8 mouse cellular contexts compared by ENCODE assay signal in the genomic region with DNA sequence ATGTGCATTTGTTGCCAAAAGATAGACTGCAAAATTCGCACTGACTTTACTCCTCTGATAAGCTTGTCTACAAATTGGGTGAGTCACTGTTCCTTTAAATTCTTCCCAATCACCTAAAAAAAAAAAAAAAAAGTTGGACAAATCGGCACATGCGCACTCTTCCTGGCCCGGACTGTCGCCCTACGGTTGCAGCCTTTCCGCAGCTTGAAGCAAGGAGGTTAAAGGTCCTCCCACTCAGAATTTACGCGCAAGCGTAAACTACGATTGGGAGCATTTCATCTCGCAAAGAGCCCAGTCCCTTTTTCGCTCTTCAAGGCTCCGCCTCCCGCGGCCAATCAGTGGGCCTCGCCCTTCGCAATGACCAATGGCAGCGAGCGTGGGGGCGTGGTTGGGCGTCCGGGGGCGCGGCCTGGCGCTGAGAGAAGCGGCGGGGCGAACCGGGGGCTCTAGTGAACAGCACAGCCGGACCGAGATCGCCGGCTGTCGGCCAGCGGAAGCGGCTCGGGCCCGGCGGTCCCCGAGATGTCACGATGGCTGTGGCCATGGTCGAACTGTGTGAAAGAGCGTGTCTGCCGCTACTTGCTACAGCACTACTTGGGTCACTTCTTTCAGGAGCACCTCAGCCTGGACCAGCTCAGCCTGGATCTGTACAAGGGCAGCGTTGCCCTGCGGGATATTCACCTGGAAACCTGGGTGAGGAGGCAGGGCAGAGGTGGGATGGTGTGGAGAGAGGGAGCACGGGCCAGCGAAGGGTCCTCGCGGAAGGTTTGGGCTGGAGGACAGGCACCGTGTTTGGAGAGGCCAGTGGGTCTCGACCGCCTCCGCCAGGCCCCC. TPM values are rescaled to one million over a fixed set of nuclear protein-coding genes. Genes with fewer than 3 reads are reported as not detected.
DNase-seq lines count a peak whose midpoint lies in the region; ATAC-seq lines count a peak whose summit lies in the region.

Gene Atg2a (plus strand): TSS at position 395 of the 834 bp plus-strand sequence.

- peak; percentile 94 for ATAC-seq in forebrain, embryonic 14.5 days
- peak; percentile 95 for ATAC-seq in neural tube, embryonic 15.5 days (ENCODE audit: low FRiP score)

- peaks cover 7% of the 10 kb centered on the region for H3K4me1 ChIP-seq in forebrain, embryonic 14.5 days (ENCODE audit: control insufficient read depth, insufficient read depth, low read length)
- H3K4me1 ChIP-seq in neural tube, embryonic 15.5 days, result peaks cover 24% of the 10 kb centered on the region

- no peaks in the 10 kb centered on the region for H3K9me3 ChIP-seq in forebrain, embryonic 14.5 days (replicated peaks; ENCODE audit: control insufficient read depth, low read length)
- no peaks in the 10 kb centered on the region for H3K9me3 ChIP-seq in neural tube, embryonic 15.5 days (replicated peaks)

- peak within 1 kb of the TSS; percentile 87 for H3K4me3 ChIP-seq in forebrain, embryonic 14.5 days (ENCODE audit: low read depth, low read length)
- peak within 1 kb of the TSS; percentile 77 for H3K4me3 ChIP-seq in neural tube, embryonic 15.5 days (replicated peaks)

- H3K27me3 ChIP-seq in forebrain, embryonic 14.5 days (replicated peaks; ENCODE audit: control insufficient read depth, insufficient read depth, low read length), result no peaks in the 10 kb centered on the region
- H3K27me3 ChIP-seq in neural tube, embryonic 15.5 days (replicated peaks), result no peaks in the 10 kb centered on the region

- under 1% methylated on average over 55 of the region's 55 CpGs for WGBS in forebrain, embryonic 14.5 days
- under 1% methylated on average over 54 of the region's 55 CpGs for WGBS in neural tube, embryonic 15.5 days

- peaks cover 8% of the 10 kb centered on the region for H3K36me3 ChIP-seq in forebrain, embryonic 14.5 days (ENCODE audit: control insufficient read depth, insufficient read depth, low read length)
- peaks cover 20% of the 10 kb centered on the region for H3K36me3 ChIP-seq in neural tube, embryonic 15.5 days

- peak; percentile 100 for DNase-seq in ES-CJ7 (ENCODE audit: low read depth, low spot score)
- peak; percentile 98 for DNase-seq in cerebellum, adult 11 months
- peak; percentile 100 for DNase-seq in forebrain, embryonic 14.5 days (ENCODE audit: low spot score)
- peak; percentile 98 to 99 for DNase-seq in heart, postnatal 14 days
- peak; percentile 98 for DNase-seq in layer of hippocampus, adult 11-12 months (ENCODE audit: low spot score)
- DNase-seq in lung, adult 18-20 months, result peak; percentile 99 to 100
- DNase-seq in testis, postnatal 14 days (ENCODE audit: low spot score), result peak; percentile 99

- peak within 1 kb of the TSS; percentile 88 for H3K4me2 ChIP-seq in forebrain, embryonic 14.5 days (ENCODE audit: low read length)
- H3K4me2 ChIP-seq in neural tube, embryonic 15.5 days, result peak within 1 kb of the TSS; percentile 86

- H3K9ac ChIP-seq in forebrain, embryonic 14.5 days (ENCODE audit: low read length), result peak within 1 kb of the TSS; percentile 89
- H3K9ac ChIP-seq in neural tube, embryonic 15.5 days (replicated peaks), result peak within 1 kb of the TSS; percentile 89

- intact Hi-C loops in heart, postnatal 14 days (cut with DNase I), result no loop called here

- peak within 1 kb of the TSS; percentile 65; the same call in 1 of the 2 replicates for H3K27ac ChIP-seq in forebrain, embryonic 14.5 days (ENCODE audit: low read depth, low read length)
- peak within 1 kb of the TSS; percentile 58 for H3K27ac ChIP-seq in neural tube, embryonic 15.5 days (replicated peaks)

RNA-seq across cellular contexts. Expression of gene Atg2a, which starts in this region (rescaled TPM):
- 7.9 and 9.6 TPM in 2 replicates for polyA plus RNA-seq in forebrain, embryonic 14.5 days (2014; fragmentation: Nextera tagmentation; extraction: Ambion mirVana)
- 10 to 100 TPM; 20.4 to 22.7 TPM for total RNA-seq in heart, postnatal 14 days (2021)
- 12.5 and 12.9 TPM in 2 replicates for polyA plus RNA-seq in neural tube, embryonic 15.5 days (2015; fragmentation: Nextera tagmentation; extraction: Ambion mirVana)

Comparison
In these comparisons a context has a peak if more than half of its experiments do, and no peak if none do; other contexts are left out.
1. Peak in every context shown above with its lines: DNase-seq, ATAC-seq, H3K4me3 ChIP-seq and H3K27ac ChIP-seq.